Mouse (Mus musculus) kidney, embryonic 15.5 days (tissue): ENCODE results near the gene Aknad1. TPM values are rescaled to one million over a fixed set of nuclear protein-coding genes. Genes with fewer than 3 reads are reported as not detected.

Experiments
- ATAC-seq: fragments of 200-750 bp; cut with Nextera tagmentation; replicated peaks from 2 replicates; pipeline ENCODE4 v1.8.0; 2017; ENCODE audit warnings: moderate TSS enrichment; ENCODE audit not compliant: low FRiP score
- H3K27ac ChIP-seq: fragments of 300-500 bp; sonication (generic); 2 replicates; pipeline ENCODE4 v1.5.1; 2015; ENCODE audit warnings: mild to moderate bottlenecking, inconsistent platforms
- H3K27me3 ChIP-seq: fragments of 300-500 bp; sonication (generic); 2 replicates; pipeline ENCODE4 v1.6.1; 2015; ENCODE audit warnings: inconsistent platforms
- H3K36me3 ChIP-seq: fragments of 300-500 bp; sonication (generic); 2 replicates; pipeline ENCODE4 v1.6.1; 2015; ENCODE audit warnings: inconsistent platforms
- H3K4me1 ChIP-seq: fragments of 300-500 bp; sonication (generic); 2 replicates; pipeline ENCODE4 v1.6.1; 2015; ENCODE audit warnings: inconsistent platforms
- H3K4me2 ChIP-seq: fragments of 300-500 bp; sonication (generic); 2 replicates; pipeline ENCODE4 v1.6.1; 2015; ENCODE audit warnings: moderate library complexity, mild to moderate bottlenecking, inconsistent platforms
- H3K4me3 ChIP-seq: fragments of 300-500 bp; sonication (generic); replicated peaks from 2 replicates; pipeline ENCODE4 v1.5.1; 2015; ENCODE audit warnings: mild to moderate bottlenecking, inconsistent platforms
- H3K9ac ChIP-seq: fragments of 300-500 bp; sonication (generic); 2 replicates; pipeline ENCODE4 v1.6.1; 2015; ENCODE audit warnings: mild to moderate bottlenecking, inconsistent platforms
- H3K9me3 ChIP-seq: fragments of 300-500 bp; sonication (generic); replicated peaks from 2 replicates; pipeline ENCODE4 v1.6.1; 2016; ENCODE audit warnings: inconsistent platforms
- WGBS: fragments of 180-500 bp; shearing (Covaris S2); methylation state at CpG from one replicate; pipeline ENCODE4 v1.1.7; 2015; ENCODE audit warnings: mixed read lengths; 5-methylcytosine and 5-hydroxymethylcytosine counted together
- polyA plus RNA-seq: library from polyadenylated mRNA; unstranded; fragments of >200 nt; fragmentation: Nextera tagmentation; extraction: Ambion mirVana; gene quantifications from 2 replicates; pipeline ENCODE4 v1.2.1, GENCODE M21; 2015

The Aknad1 gene
- polyA plus RNA-seq, 1 experiment from 2014 or later, result 0.10 TPM

GRCm38 (mm10) chr3:108754541-108754940, 15.1 kb downstream of the Aknad1 start:
- H3K4me3 ChIP-seq, result no peak overlapping the region
- no peaks in the 10 kb centered on the region for H3K36me3 ChIP-seq
- WGBS, result 100% methylated on average over 1 of the region's 1 CpGs
- H3K9me3 ChIP-seq, result no peaks in the 10 kb centered on the region
- H3K27ac ChIP-seq, result no peak overlapping the region
- peaks cover 18% of the 10 kb centered on the region; the same call in 1 of the 2 replicates for H3K27me3 ChIP-seq
- H3K4me2 ChIP-seq, result no peak overlapping the region
- H3K9ac ChIP-seq, result no peak overlapping the region
- no peak for ATAC-seq
- H3K4me1 ChIP-seq, result 0 out of 2 replicates have a peak, but pooled peaks cover 3% of the 10 kb centered on the region

GRCm38 (mm10) chr3:108755542-108755941, 16.1 kb downstream of the Aknad1 start:
- Histone ChIP-seq H3K4me2 (no peak overlapping the region), H3K27me3 (peaks cover 21% of the 10 kb centered on the region; the same call in 1 of the 2 replicates), H3K9me3 (no peaks in the 10 kb centered on the region), H3K36me3 (no peaks in the 10 kb centered on the region), H3K4me3 (no peak overlapping the region), H3K4me1 (peaks cover 3% of the 10 kb centered on the region; the same call in 1 of the 2 replicates), H3K9ac (no peak overlapping the region), H3K27ac (no peak overlapping the region)
- no peak for ATAC-seq
- WGBS, result 91% methylated on average over 2 of the region's 2 CpGs

- H3K27me3 ChIP-seq, result peaks cover 26% of the 10 kb centered on the region; the same call in 1 of the 2 replicates
- H3K4me1 ChIP-seq, result peaks cover 3% of the 10 kb centered on the region; the same call in 1 of the 2 replicates
- H3K9me3 ChIP-seq, result no peaks in the 10 kb centered on the region
- WGBS, result 77% methylated on average over 1 of the region's 1 CpGs
- no peak for ATAC-seq
- no peak overlapping the region for H3K4me3 ChIP-seq
- H3K4me2 ChIP-seq, result no peak overlapping the region
- H3K27ac ChIP-seq, result no peak overlapping the region
- H3K36me3 ChIP-seq, result no peaks in the 10 kb centered on the region
- H3K9ac ChIP-seq, result no peak overlapping the region
These were observed 16.7 kb downstream of the Aknad1 start for GRCm38 (mm10) chr3:108756131-108756530.

- Histone ChIP-seq H3K27me3 (peaks cover 31% of the 10 kb centered on the region; the same call in 1 of the 2 replicates), H3K9me3 (no peaks in the 10 kb centered on the region), H3K9ac (no peak overlapping the region), H3K36me3 (no peaks in the 10 kb centered on the region), H3K4me2 (no peak overlapping the region), H3K27ac (no peak overlapping the region), H3K4me3 (no peak overlapping the region), H3K4me1 (peaks cover 3% of the 10 kb centered on the region; the same call in 1 of the 2 replicates)
- 66% methylated on average over 9 of the region's 9 CpGs for WGBS
- ATAC-seq, result no peak
These were observed 18.1 kb downstream of the Aknad1 start for GRCm38 (mm10) chr3:108757570-108757969.

- H3K27ac ChIP-seq, result peak overlapping the region; percentile 4; the same call in 1 of the 2 replicates
- H3K36me3 ChIP-seq, result no peaks in the 10 kb centered on the region
- H3K4me3 ChIP-seq, result no peak overlapping the region
- H3K9me3 ChIP-seq, result no peaks in the 10 kb centered on the region
- no peak overlapping the region for H3K9ac ChIP-seq
- ATAC-seq, result peak; percentile 79; the same call in 1 of the 2 replicates
- H3K4me1 ChIP-seq, result peaks cover 5% of the 10 kb centered on the region
- 59% methylated on average over 11 of the region's 11 CpGs for WGBS
- H3K27me3 ChIP-seq, result peaks cover 38% of the 10 kb centered on the region; the same call in 1 of the 2 replicates
- H3K4me2 ChIP-seq, result no peak overlapping the region
These were observed 20.3 kb downstream of the Aknad1 start for GRCm38 (mm10) chr3:108759566-108760420.

- H3K4me1 ChIP-seq, result peaks cover 10% of the 10 kb centered on the region
- H3K36me3 ChIP-seq, result no peaks in the 10 kb centered on the region
- H3K4me3 ChIP-seq, result no peak overlapping the region
- peaks cover 35% of the 10 kb centered on the region for H3K27me3 ChIP-seq
- 76% methylated on average over 7 of the region's 7 CpGs for WGBS
- ATAC-seq, result no peak
- no peaks in the 10 kb centered on the region for H3K9me3 ChIP-seq
- no peak overlapping the region for H3K27ac ChIP-seq
- no peak overlapping the region for H3K9ac ChIP-seq
- no peak overlapping the region for H3K4me2 ChIP-seq
These were observed 23.2 kb downstream of the Aknad1 start for GRCm38 (mm10) chr3:108762597-108763111.

GRCm38 (mm10) chr3:108763691-108764090, 24.2 kb downstream of the Aknad1 start:
- no peaks in the 10 kb centered on the region for H3K36me3 ChIP-seq
- H3K4me3 ChIP-seq, result no peak overlapping the region
- peaks cover 10% of the 10 kb centered on the region for H3K4me1 ChIP-seq
- H3K27ac ChIP-seq, result no peak overlapping the region
- no peak overlapping the region for H3K9ac ChIP-seq
- peaks cover 27% of the 10 kb centered on the region for H3K27me3 ChIP-seq
- no peak overlapping the region for H3K4me2 ChIP-seq
- no peak for ATAC-seq
- H3K9me3 ChIP-seq, result no peaks in the 10 kb centered on the region
- WGBS, result 78% methylated on average over 2 of the region's 2 CpGs

- Histone ChIP-seq H3K4me3 (no peak overlapping the region), H3K9me3 (no peaks in the 10 kb centered on the region), H3K4me1 (peaks cover 9% of the 10 kb centered on the region), H3K27me3 (peaks cover 26% of the 10 kb centered on the region), H3K27ac (no peak overlapping the region), H3K4me2 (no peak overlapping the region), H3K36me3 (no peaks in the 10 kb centered on the region), H3K9ac (no peak overlapping the region)
- 38% methylated on average over 7 of the region's 7 CpGs for WGBS
- ATAC-seq, result no peak
These were observed 25.5 kb downstream of the Aknad1 start for GRCm38 (mm10) chr3:108764976-108765375.

GRCm38 (mm10) chr3:108765476-108765875, 26.0 kb downstream of the Aknad1 start:
- Histone ChIP-seq H3K27ac (no peak overlapping the region), H3K36me3 (no peaks in the 10 kb centered on the region), H3K27me3 (peaks cover 23% of the 10 kb centered on the region), H3K4me1 (peaks cover 12% of the 10 kb centered on the region; the same call in 1 of the 2 replicates), H3K4me3 (no peak overlapping the region), H3K9me3 (no peaks in the 10 kb centered on the region), H3K9ac (no peak overlapping the region), H3K4me2 (no peak overlapping the region)
- 84% methylated on average over 7 of the region's 7 CpGs for WGBS
- no peak for ATAC-seq

GRCm38 (mm10) chr3:108766943-108767342, 27.5 kb downstream of the Aknad1 start:
- H3K27ac ChIP-seq, result no peak overlapping the region
- peaks cover 18% of the 10 kb centered on the region; the same call in 1 of the 2 replicates for H3K4me1 ChIP-seq
- no peak overlapping the region for H3K4me2 ChIP-seq
- no peaks in the 10 kb centered on the region for H3K36me3 ChIP-seq
- H3K4me3 ChIP-seq, result no peak overlapping the region
- 75% methylated on average over 7 of the region's 7 CpGs for WGBS
- no peaks in the 10 kb centered on the region for H3K9me3 ChIP-seq
- H3K27me3 ChIP-seq, result peaks cover 18% of the 10 kb centered on the region
- no peak overlapping the region for H3K9ac ChIP-seq
- no peak for ATAC-seq

GRCm38 (mm10) chr3:108767416-108767815, 28.0 kb downstream of the Aknad1 start:
- no peak for ATAC-seq
- Histone ChIP-seq H3K4me1 (peaks cover 18% of the 10 kb centered on the region; the same call in 1 of the 2 replicates), H3K36me3 (no peaks in the 10 kb centered on the region), H3K9ac (no peak overlapping the region), H3K4me3 (no peak overlapping the region), H3K9me3 (no peaks in the 10 kb centered on the region), H3K4me2 (no peak overlapping the region), H3K27ac (no peak overlapping the region), H3K27me3 (peaks cover 14% of the 10 kb centered on the region)
- WGBS, result 74% methylated on average over 10 of the region's 10 CpGs

- ATAC-seq, result no peak
- WGBS, result 49% methylated on average over 6 of the region's 6 CpGs
- H3K27me3 ChIP-seq, result peaks cover 2% of the 10 kb centered on the region
These were observed 30.1 kb downstream of the Aknad1 start for GRCm38 (mm10) chr3:108769547-108769946.

More at GRCm38 (mm10) chr3:108769547-108769946, 30.1 kb downstream of the Aknad1 start:
- no peak overlapping the region for H3K27ac ChIP-seq
- no peak overlapping the region for H3K4me3 ChIP-seq
- no peak overlapping the region for H3K4me2 ChIP-seq
- H3K36me3 ChIP-seq, result no peaks in the 10 kb centered on the region
- H3K9me3 ChIP-seq, result no peaks in the 10 kb centered on the region
- no peak overlapping the region for H3K9ac ChIP-seq
- peaks cover 18% of the 10 kb centered on the region; the same call in 1 of the 2 replicates for H3K4me1 ChIP-seq
